Mouse (Mus musculus) c-Kit-positive CD71-positive TER-119-positive erythroid progenitor cells, embryonic 14.5 days (primary cell): Measurements from ENCODE around the gene Crybg1.
"Not testable (repeated sequence)": the region's sequence is repeated elsewhere in the genome, so short reads cannot be mapped to it uniquely, and the experiment has no call there.

Source experiments
- DNase-seq: peaks from one replicate; pipeline ENCODE4 v3.0.0-alpha.2; 2013; ENCODE audit warnings: low spot score

Gene Crybg1

DNA sequence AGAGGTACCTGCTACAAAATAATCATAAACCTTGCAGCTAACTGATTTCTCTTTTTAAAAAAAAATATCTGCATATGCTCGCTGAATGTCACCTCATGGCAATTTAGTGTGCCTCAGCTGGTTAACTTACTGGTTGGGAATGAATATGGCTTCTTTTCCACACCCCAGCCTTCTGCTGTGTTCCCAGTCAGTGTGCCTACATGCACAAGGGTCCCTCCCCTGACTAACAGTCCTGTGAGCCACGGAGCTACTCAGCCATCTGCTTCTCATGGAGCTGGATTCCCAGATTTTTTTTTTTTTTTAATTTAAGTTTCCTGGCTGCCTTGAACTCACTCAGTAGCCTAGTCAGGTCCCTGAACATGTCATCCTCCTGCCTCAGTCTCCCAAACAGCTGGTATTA, 183.7 kb downstream of the Crybg1 start:
- no peak for DNase-seq

DNA sequence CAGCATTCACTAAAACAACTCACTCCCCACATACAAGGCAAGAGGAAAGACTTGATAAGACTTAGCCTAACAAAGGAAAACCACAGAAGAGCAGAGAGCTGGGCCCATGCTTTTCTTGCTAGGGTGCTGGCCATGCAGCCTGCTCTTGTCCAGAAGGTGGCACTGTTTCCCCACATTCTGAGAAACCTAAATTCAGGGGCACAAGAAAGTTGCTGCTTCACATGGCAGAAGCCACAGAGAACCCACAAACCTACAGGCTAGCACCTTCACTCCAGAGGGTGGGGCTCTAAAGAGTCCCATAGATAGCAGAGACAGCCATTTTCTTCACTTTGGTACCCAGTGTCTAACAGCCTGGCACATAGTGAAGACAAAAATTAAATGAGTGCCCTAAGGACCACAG, 194.7 kb downstream of the Crybg1 start:
- DNase-seq = peak; percentile 63

DNA sequence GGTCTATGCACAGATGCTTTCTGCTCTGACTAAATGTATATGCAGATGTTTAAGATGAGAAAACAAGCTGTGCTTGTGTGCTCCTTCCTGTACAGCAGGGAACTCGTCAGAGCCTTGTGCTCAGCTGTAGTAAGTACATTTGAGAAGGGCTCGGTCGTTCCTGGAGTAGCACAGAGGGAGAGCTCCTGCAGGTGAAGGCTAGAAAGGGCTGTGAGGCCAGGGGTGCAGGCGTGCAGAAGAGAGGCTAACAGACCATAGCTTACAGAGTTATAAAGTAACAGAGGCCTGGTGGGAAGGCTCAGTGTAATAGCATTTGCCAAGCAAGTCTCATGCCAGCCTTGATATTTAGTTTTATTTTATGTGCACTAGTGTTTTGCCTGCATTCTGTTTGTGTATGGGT, 203.2 kb downstream of the Crybg1 start:
- no peak for DNase-seq

DNA sequence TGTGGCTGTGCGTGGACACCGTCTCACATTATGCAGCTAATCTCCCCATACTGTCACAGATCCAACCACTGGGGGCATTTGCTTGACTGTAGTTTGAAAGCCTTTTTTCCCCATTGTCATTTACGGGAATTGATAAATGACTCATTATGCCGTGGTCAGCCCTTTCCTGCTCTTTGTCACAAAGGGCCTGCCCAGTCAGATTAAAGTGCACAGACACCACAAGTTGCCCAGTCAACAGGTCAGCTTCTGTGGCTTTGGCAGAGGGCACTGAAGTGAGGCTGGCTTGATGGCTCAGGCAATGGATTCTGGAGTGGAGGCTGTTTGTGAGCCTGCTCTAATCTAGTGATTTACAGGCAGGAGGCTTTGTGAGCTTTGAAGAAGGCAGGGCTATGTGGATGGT, 204.9 kb downstream of the Crybg1 start:
- no peak for DNase-seq

DNA sequence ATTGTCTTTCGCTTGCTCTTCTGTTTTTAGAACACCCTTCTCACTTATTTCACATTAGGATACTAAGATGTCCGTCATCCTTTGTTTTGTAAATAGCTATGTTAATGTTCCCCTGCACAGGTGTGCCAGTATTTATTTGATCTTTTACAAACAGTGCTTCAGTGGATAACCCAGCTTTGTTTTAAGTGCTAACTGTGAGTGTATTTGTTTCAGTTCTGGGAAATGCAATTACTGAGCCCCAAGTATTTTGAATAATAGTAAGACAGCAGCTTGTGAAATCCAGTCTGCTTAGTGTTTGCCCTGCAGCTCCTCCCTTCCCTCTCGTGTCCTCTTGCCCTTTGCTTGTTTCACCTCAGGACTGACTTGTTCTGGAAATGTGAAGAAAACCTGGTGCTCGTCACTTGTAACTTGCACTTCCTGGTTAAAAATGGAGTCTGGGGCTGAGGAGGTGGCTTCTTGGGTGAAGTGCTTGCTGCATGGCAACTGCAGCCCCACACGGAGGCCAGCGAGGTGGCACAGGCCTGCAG, 209.5 kb downstream of the Crybg1 start:
- DNase-seq = no peak

DNA sequence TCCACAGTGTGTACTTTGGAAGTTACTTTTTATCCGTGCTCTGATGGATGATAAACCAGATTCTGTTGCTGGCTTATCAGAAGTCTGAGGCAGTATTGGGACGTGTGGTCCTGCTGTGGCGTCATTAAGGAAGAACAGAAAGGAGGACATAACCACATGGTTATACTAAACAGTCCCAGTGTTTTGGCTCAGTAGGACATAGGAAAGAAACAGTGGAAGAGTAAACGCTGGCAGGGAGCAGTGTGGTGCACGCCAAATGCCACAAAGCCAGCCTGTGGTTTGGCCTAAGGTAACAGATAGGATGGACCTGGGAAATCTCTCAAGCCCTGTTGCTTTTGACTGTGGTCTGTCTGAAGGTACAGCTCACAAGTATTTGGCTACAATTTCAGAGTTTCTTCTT, 220.1 kb downstream of the Crybg1 start:
- DNase-seq = no peak

DNA sequence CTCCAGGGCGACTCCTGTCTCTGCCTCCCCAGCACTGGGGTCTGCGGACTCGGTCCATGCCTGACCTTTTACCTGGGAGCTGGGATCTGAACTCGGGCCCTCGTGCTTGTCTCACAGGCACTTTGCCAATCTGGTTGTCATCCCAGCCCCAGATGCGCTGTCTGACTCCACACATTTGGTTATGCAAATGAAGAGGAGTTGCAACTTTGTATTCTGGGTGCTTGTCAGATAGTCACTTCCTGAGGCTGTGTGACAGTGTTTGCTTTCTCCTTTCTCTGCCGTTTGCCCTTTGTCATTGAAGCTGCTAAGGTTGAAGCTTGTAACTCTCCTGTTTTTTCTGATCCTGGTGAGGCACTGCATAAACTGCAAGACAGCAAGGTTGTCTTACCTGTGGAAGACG, 220.9 kb downstream of the Crybg1 start:
- DNase-seq = no peak

DNA sequence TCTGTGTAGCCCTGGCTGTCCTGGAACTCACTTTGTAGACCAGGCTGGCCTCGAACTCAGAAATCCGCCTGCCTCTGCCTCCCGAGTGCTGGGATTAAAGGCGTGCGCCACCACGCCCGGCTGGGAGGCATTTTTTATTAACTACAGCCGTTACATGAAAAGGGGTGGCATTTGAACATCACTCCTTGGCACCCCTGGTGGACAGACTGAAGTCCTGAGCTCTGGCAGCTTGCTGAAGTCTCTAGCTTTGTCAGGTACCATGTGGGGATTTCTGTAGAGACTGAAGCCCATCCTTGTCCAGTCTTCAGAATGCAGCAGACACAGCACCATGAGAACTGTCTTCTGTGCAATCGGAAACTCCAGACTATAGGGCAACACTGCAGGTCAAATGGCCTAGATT, 222.9 kb downstream of the Crybg1 start:
- DNase-seq = not testable (repeated sequence)

DNA sequence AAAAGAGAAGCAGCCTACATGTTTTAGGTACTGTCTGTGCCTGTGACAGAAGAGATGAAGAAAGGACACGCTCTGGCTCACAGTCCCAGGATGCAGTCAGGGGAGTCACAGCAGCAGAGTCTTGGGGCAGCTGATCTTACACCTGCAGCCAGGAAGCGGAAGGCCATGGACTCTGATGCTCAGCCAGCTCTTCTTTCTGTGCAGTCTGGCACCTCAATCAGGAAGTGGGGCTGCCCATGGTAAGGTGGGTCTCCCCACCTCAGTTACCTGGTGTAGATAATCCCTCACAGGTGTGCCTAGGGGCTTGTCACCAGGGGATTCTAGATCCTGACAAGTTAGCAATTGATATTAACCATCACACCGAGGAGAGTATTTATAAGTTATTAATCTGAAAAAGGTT, 225.6 kb downstream of the Crybg1 start:
- DNase-seq = no peak

DNA sequence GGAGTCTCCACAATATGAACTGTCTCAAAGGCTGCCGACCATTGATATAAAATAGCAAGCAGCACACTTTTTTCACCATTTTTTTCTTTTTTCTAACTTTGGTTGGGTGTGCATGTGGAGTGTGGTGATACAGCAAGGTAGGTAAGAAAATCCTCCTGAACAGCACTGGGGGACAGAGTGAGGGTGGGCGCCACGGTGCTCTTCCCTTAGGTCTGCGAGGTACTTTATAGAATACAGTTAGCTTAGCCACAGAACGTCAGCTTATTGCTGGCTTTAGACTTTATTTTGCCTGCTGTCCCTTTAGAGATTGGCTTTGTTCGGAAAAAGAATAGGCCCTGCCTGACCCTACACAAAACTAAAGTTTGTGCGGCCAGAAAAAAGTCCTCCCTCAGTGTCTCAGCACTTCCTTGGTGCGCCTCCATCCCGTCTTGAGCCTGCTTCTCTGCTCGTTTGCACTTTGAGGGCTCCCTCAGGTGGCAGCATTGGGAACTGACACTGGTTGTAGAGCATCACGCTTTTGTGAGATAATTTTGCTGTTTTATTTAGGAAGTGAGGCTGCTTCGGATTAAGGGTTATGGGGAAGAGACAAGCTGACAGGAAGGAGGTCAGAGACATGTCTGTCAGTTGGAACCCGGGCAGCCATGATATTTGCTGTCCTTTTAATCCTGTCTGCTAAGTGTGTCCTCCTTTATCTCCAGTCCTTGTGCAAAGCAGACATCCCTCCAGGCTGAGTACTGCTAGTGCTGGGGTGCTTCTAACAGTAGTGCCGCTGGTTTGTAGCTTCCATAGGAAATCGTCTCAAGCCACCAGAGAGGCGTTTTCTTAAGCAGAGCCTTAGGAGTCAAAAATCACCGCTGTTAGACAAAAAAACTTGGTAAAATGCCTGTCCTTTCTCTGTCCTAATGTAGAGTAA, 229.7 kb downstream of the Crybg1 start:
- peak; percentile 69 for DNase-seq

DNA sequence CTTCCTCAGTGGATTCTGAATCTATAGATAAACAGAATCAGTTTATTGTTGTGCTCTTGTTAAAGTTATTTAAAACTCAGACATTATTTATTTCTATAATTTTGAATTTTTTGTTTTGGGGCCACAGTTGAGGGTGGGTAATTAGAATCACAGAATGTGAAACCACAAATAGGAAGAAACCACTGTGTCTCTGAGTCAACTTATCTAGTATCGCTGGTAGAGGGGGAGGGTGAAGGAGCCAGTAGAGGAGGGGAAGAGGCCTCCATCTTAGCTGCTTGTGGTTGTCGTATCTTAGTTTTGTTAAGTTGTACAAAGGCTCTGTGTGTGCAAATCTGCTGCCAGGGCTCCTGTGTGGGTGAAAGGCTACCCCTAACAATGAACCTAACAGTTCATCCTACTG, 231.9 kb downstream of the Crybg1 start:
- DNase-seq = no peak

DNA sequence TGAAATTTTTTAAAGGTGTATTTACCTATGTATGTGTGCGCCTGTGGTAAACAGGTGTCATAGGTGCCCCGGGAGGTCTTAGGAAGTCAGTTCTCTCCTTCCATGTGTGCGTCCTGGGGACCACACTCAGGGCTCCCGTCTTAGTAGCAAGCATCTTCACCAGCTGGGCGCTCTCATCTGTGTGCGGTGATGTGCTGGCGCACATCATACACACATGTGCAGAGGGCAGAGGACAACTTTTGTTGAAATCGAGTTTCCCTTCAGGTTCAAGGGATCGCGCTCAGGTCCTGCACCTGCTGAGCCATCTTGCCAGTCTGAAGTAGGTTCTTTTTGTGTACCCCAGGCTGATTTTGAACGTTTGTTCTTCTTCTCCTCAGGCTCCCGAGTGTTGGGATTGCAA, 232.5 kb downstream of the Crybg1 start:
- DNase-seq = no peak

DNA sequence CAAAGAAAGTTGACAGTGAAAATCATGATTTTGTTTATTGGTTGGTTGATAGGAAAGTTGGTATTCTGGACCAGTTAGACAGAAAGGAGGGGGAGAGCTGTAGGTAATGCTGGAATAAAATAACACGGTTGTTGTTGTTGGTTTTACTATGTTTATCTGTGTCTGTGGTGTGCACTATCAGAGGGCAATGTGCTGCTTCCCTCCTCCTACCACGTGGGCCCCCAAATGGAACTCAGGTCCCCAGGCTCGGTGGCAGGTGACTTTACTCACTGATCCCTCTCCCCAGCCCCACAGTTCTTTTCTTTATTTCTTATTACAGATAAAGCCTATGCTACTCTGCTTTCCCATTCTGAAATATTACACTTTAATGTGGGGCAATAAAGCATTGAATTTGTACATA, 236.4 kb downstream of the Crybg1 start:
- DNase-seq = no peak

DNA sequence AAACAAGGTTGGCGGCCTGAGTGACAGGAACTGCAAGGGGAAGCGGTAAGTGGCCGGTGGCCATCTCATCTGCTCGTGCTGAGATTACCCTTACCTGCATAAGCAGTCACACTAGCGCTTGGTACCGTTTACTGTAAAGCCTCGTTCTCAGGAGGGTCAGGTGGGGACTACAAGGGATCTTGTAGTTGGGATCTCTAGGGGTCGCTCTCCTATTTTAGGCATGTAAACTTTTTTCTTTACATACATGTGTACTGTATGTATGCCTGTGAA, 237.8 kb downstream of the Crybg1 start:
- DNase-seq = no peak

DNA sequence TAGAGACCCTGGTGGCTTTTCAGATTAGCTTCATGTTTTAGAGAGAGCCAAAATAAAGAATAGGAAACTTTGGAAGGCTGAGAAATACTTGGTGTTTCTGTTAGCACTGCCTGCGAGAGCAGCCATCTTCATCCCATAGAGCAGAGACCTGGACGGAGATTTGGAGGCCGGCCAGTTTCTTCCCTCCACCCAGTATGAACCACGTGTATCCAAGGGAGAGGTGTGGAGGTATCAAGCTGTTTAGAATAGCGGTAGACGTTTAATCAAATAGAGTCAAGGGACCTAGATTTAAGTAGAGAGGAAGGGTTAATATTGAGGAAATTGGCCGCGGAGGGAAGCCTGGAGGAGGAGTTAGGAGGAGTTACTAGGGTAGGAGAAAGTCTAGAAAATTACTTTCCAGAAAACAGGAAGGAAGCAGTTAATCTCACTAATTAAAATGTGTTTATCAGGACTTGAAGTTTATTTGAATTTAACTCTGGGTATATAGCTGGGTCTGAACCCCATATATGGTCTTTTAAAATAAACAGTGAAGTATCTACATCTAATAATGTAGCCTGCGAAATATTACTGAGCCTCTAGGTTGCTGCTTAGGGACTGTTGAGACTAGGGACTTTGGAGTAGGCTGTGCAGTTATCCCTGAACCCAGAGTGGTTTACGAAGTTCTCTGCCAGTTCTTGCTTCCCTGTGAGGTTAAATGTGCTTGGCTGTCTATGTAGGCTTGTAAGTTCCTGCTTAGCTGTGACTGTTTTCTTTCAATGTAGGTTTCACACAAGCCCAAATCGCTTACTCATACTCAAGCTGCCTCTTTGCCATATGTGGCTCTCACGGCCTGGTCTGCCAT, 238.4 kb downstream of the Crybg1 start:
- DNase-seq = no peak

DNA sequence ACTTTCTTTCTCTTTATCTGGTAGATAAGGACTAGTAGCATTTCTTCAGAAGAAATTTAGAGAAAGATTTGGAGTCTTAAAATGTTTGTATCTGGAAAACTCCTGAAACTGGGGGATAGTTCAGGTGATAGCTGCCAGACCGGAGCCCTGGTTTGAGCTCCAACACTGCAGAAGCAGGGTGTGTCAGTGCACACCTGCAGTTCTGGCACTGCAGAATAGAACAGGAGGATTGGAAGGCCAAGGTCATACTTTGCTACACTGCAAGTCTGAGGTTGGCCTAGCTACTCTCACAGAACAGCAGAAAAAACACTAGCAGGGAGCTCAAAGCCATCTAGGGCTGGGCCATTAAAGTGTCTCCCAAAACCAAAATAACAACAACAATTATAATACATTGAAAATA, 244.1 kb downstream of the Crybg1 start:
- DNase-seq = no peak

DNA sequence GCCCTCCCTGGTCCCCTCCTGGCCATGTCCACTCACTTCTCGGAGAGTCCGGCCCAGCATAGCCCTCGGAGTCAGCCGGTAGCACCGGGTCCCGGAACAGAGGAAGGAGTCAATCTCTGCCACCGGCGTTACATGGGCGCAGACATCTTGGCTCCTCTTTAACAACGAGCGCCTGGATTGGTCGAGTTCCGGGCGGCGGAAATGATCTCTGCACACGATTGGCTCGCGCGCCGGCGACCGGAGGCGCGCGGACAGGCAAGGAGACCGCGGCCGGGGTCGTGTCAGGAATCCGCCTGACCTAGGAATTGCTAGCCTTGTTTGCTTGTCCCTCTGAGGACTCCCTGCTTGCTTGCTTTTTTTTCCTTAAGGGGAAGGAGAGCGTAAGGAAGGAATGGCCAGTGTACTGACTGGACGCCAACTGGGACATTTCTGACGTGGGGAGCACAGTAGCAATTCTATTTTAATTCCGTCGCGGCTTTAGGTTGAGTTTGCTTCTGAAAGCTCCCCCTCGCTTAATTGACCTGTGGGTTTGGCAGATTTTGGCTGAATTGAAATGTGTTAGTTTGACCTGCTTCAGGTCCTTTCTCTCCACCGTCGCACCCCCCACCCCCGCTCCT, 247.0 kb downstream of the Crybg1 start, which contains the start of the genes Qrsl1 and Rtn4ip1:
TSS of gene Qrsl1 (minus strand) at position 168 of the 617 bp plus-strand sequence.
TSS of gene Rtn4ip1 (plus strand) at position 230 of the 617 bp plus-strand sequence.
- DNase-seq = peak; percentile 90

DNA sequence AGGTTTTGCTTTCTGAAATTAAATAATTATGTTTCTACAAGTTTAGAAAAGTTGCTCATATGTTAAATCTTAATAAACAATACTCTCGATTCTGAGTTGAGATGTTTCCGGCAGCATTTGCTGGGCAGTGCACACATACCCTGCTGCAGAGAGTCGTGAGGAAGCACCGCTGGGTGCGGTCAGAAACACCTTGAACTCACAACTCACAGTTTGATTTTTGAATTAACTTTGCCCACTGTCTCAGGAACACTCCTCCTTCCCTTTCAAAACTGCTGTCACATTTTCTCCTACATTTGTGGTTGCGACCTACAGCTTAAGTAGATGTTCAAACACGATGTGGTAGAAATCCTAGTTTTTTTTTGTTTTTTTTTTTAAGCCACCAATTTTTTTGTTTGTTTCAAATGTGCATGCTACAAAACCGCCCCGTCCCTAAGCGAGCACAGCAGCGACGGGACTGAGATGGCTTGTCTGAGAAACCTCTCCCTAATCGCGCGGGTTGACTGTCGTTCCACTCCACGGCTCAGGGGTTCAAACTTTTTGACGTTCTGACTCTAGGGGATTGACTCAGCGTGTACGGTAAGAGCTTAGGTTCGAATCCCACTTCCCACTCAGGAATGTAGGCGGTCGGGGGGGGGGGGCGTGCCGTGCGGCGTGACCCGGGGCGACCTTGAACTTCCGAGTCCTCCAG, 247.6 kb downstream of the Crybg1 start:
- DNase-seq = peak; percentile 47
